Mouse (Mus musculus) right cerebral cortex, postnatal 14 days (tissue): Measurements from ENCODE around the gene Tnnt3.

Experiments
- DNase-seq: peaks from one replicate; pipeline ENCODE4 v3.0.0; 2022

Gene Tnnt3

GRCm38 (mm10) chr7:142478001-142478400, 20.6 kb upstream of the Tnnt3 start:
- DNase-seq = no peak

GRCm38 (mm10) chr7:142478574-142478973, 20.1 kb upstream of the Tnnt3 start:
- no peak for DNase-seq

GRCm38 (mm10) chr7:142479307-142479706, 19.3 kb upstream of the Tnnt3 start:
- peak; percentile 0 for DNase-seq

- peak; percentile 1 for DNase-seq
These were observed 18.8 kb upstream of the Tnnt3 start for GRCm38 (mm10) chr7:142479886-142480285.

- no peak for DNase-seq
These were observed 18.0 kb upstream of the Tnnt3 start for GRCm38 (mm10) chr7:142480661-142481060.

GRCm38 (mm10) chr7:142481186-142481567, 17.5 kb upstream of the Tnnt3 start:
- DNase-seq = peak; percentile 37

- DNase-seq = peak; percentile 12
These were observed 16.9 kb upstream of the Tnnt3 start for GRCm38 (mm10) chr7:142481568-142482255.

GRCm38 (mm10) chr7:142482256-142482609, 16.4 kb upstream of the Tnnt3 start:
- DNase-seq = peak; percentile 4

GRCm38 (mm10) chr7:142483136-142483535, 15.5 kb upstream of the Tnnt3 start:
- DNase-seq = peak; percentile 3

- DNase-seq = no peak
These were observed 13.9 kb upstream of the Tnnt3 start for GRCm38 (mm10) chr7:142484780-142485179.

GRCm38 (mm10) chr7:142486751-142487162, 11.9 kb upstream of the Tnnt3 start:
- no peak for DNase-seq

- DNase-seq = peak; percentile 43
These were observed 11.2 kb upstream of the Tnnt3 start for GRCm38 (mm10) chr7:142487341-142487859.

GRCm38 (mm10) chr7:142488053-142488452, 10.6 kb upstream of the Tnnt3 start:
- no peak for DNase-seq

- DNase-seq = no peak
These were observed 5.1 kb upstream of the Tnnt3 start for GRCm38 (mm10) chr7:142493535-142493934.

GRCm38 (mm10) chr7:142496158-142496557, 2.5 kb upstream of the Tnnt3 start:
- no peak for DNase-seq

- DNase-seq = no peak
These were observed 1.8 kb upstream of the Tnnt3 start for GRCm38 (mm10) chr7:142496800-142497199.

GRCm38 (mm10) chr7:142497775-142498174, 861 bp upstream of the Tnnt3 start:
- no peak for DNase-seq

GRCm38 (mm10) chr7:142499010-142499721, 530 bp downstream of the Tnnt3 start:
- DNase-seq = no peak

GRCm38 (mm10) chr7:142500032-142500431, 1.4 kb downstream of the Tnnt3 start:
- no peak for DNase-seq

- DNase-seq = no peak
These were observed 4.6 kb downstream of the Tnnt3 start for GRCm38 (mm10) chr7:142503206-142503605.

GRCm38 (mm10) chr7:142505942-142506341, 7.3 kb downstream of the Tnnt3 start:
- no peak for DNase-seq

GRCm38 (mm10) chr7:142506501-142506900, 7.9 kb downstream of the Tnnt3 start:
- no peak for DNase-seq

- no peak for DNase-seq
These were observed 8.8 kb downstream of the Tnnt3 start for GRCm38 (mm10) chr7:142507453-142507852.

- no peak for DNase-seq
These were observed 10.9 kb downstream of the Tnnt3 start for GRCm38 (mm10) chr7:142509518-142509917.
